8 mouse cellular contexts compared by ENCODE assay signal in the genomic region with DNA sequence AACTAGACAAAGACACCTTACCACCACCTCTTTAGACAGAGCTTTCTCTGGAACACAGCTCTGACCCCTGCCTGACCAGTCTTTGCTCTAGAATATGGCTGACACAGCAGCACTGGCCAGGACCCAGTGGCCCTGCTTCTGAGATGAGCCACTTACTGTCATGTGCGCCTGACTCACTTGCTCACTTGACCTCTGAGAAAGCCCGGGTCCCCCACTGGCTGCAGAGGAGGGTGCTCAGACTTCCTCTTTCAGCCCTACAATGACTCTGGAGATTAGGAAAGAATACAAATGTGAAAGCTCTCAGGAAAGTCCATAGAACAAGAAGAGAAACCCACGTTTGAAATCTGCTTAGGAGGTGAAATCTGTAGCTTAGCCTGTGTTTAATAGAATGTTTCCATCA. TPM values are rescaled to one million over a fixed set of nuclear protein-coding genes. Genes with fewer than 3 reads are reported as not detected.
A peak's percentile ranks its signal among the peaks of the same experiment; 100 is the strongest.
DNase-seq lines count a peak whose midpoint lies in the region; ATAC-seq and TF ChIP-seq lines count a peak whose summit lies in the region.

No protein-coding gene starts in this region.

- H3K9ac ChIP-seq in midbrain, embryonic 13.5 days (replicated peaks) = no peak overlapping the region
- no peak overlapping the region for H3K9ac ChIP-seq in midbrain, embryonic 16.5 days (ENCODE audit: low read depth, low read length)
- H3K9ac ChIP-seq in neural tube, embryonic 15.5 days (replicated peaks) = no peak overlapping the region
- no peak overlapping the region for H3K9ac ChIP-seq in midbrain, postnatal 0 days (replicated peaks; ENCODE audit: low read length, poor library complexity, severe bottlenecking)

- H3K36me3 ChIP-seq in midbrain, embryonic 13.5 days = peaks cover 90% of the 10 kb centered on the region
- H3K36me3 ChIP-seq in midbrain, embryonic 16.5 days (ENCODE audit: control insufficient read depth, insufficient read depth, low read length) = peaks cover 41% of the 10 kb centered on the region
- H3K36me3 ChIP-seq in neural tube, embryonic 15.5 days = peaks cover 74% of the 10 kb centered on the region
- H3K36me3 ChIP-seq in midbrain, postnatal 0 days (ENCODE audit: insufficient read depth, low read length) = peaks cover 51% of the 10 kb centered on the region

- no peak overlapping the region for H3K4me2 ChIP-seq in midbrain, embryonic 13.5 days (replicated peaks)
- no peak overlapping the region for H3K4me2 ChIP-seq in midbrain, embryonic 16.5 days (ENCODE audit: low read length)
- no peak overlapping the region for H3K4me2 ChIP-seq in neural tube, embryonic 15.5 days
- no peak overlapping the region for H3K4me2 ChIP-seq in midbrain, postnatal 0 days (ENCODE audit: low read depth, low read length, poor library complexity, severe bottlenecking)

- H3K9me3 ChIP-seq in midbrain, embryonic 13.5 days = no peaks in the 10 kb centered on the region
- no peaks in the 10 kb centered on the region for H3K9me3 ChIP-seq in midbrain, embryonic 16.5 days (replicated peaks; ENCODE audit: control insufficient read depth, low read length, poor library complexity, severe bottlenecking)
- H3K9me3 ChIP-seq in neural tube, embryonic 15.5 days (replicated peaks) = no peaks in the 10 kb centered on the region
- no peaks in the 10 kb centered on the region for H3K9me3 ChIP-seq in midbrain, postnatal 0 days (ENCODE audit: low read length)

- no peaks in the 10 kb centered on the region for H3K27me3 ChIP-seq in midbrain, embryonic 13.5 days
- H3K27me3 ChIP-seq in midbrain, embryonic 16.5 days (ENCODE audit: control insufficient read depth, insufficient read depth, low read depth, low read length) = no peaks in the 10 kb centered on the region
- no peaks in the 10 kb centered on the region for H3K27me3 ChIP-seq in neural tube, embryonic 15.5 days (replicated peaks)
- H3K27me3 ChIP-seq in midbrain, postnatal 0 days (ENCODE audit: insufficient read depth, low read length) = no peaks in the 10 kb centered on the region

- no peaks in the 10 kb centered on the region for H3K4me1 ChIP-seq in midbrain, embryonic 13.5 days (replicated peaks)
- no peaks in the 10 kb centered on the region for H3K4me1 ChIP-seq in midbrain, embryonic 16.5 days (ENCODE audit: control insufficient read depth, insufficient read depth, low read length)
- H3K4me1 ChIP-seq in neural tube, embryonic 15.5 days = no peaks in the 10 kb centered on the region
- H3K4me1 ChIP-seq in midbrain, postnatal 0 days (ENCODE audit: insufficient read depth, low read length) = no peaks in the 10 kb centered on the region

- no peak overlapping the region for H3K27ac ChIP-seq in midbrain, embryonic 13.5 days
- H3K27ac ChIP-seq in midbrain, embryonic 16.5 days (ENCODE audit: low read length) = no peak overlapping the region
- no peak overlapping the region for H3K27ac ChIP-seq in neural tube, embryonic 15.5 days (replicated peaks)
- no peak overlapping the region for H3K27ac ChIP-seq in midbrain, postnatal 0 days (ENCODE audit: low read depth, low read length)

- DNase-seq in adrenal gland, adult 2 months = peak; percentile 87
- peak; percentile 11 to 16 for DNase-seq in heart, postnatal 14 days
- DNase-seq in B cell, adult 2 months = no peak
- no peak for DNase-seq in midbrain, postnatal 0 days (ENCODE audit: low spot score)

- WGBS in midbrain, embryonic 13.5 days = 54% methylated on average over 3 of the region's 3 CpGs
- 66% methylated on average over 3 of the region's 3 CpGs for WGBS in midbrain, embryonic 16.5 days
- WGBS in neural tube, embryonic 15.5 days = 77% methylated on average over 3 of the region's 3 CpGs
- WGBS in midbrain, postnatal 0 days = 52% methylated on average over 3 of the region's 3 CpGs

- intact Hi-C loops in heart, postnatal 14 days (cut with DNase I) = no loop called here

- no peak for TF ChIP-seq CTCF in midbrain, postnatal 0 days (IDR thresholded peaks at IDR 0.05)

- ATAC-seq in midbrain, embryonic 13.5 days = 0 out of 2 replicates have a peak, but pooled peaks have one; percentile 20
- no peak for ATAC-seq in midbrain, embryonic 16.5 days
- ATAC-seq in megakaryocyte, adult 5-6 weeks (ENCODE audit: poor library complexity, severe bottlenecking) = peak; percentile 99
- ATAC-seq in neural tube, embryonic 15.5 days (ENCODE audit: low FRiP score) = no peak
- no peak for ATAC-seq in midbrain, postnatal 0 days (ENCODE audit: low FRiP score)

- H3K4me3 ChIP-seq in midbrain, embryonic 13.5 days (replicated peaks) = no peak overlapping the region
- H3K4me3 ChIP-seq in midbrain, embryonic 16.5 days (ENCODE audit: low read depth, low read length) = no peak overlapping the region
- no peak overlapping the region for H3K4me3 ChIP-seq in neural tube, embryonic 15.5 days (replicated peaks)
- no peak overlapping the region for H3K4me3 ChIP-seq in midbrain, postnatal 0 days (ENCODE audit: low read depth, low read length)

RNA-seq across cellular contexts. Expression of a gene that starts 45.1 kb away (rescaled TPM):
- polyA plus RNA-seq in midbrain, embryonic 13.5 days (2015; fragmentation: Nextera tagmentation; extraction: Ambion mirVana) = 77.7 and 85.2 TPM in 2 replicates
- 57.0 and 60.5 TPM in 2 replicates for polyA plus RNA-seq in midbrain, embryonic 16.5 days (2015; fragmentation: Nextera tagmentation; extraction: Ambion mirVana)
- total RNA-seq in adrenal gland, adult 2 months (2021) = 100 to 1,000 TPM; 123 to 142 TPM
- polyA plus RNA-seq in adrenal gland, adult 2 months (2012; rRNA removed) = 118 and 135 TPM in 2 replicates
- total RNA-seq in heart, postnatal 14 days (2021) = 100 to 1,000 TPM; 187 to 200 TPM
- total RNA-seq in megakaryocyte, adult 5-6 weeks (2015) = 56.5 TPM in 2 replicates
- total RNA-seq in megakaryocyte, adult 5-6 weeks (2017) = 74.6 and 83.2 TPM in 2 replicates
- 53.1 and 53.4 TPM in 2 replicates for polyA plus RNA-seq in neural tube, embryonic 15.5 days (2015; fragmentation: Nextera tagmentation; extraction: Ambion mirVana)
- 58.0 and 60.3 TPM in 2 replicates for total RNA-seq in midbrain, postnatal 0 days (2014; rRNA removed)
- polyA plus RNA-seq in midbrain, postnatal 0 days (2015; fragmentation: Nextera tagmentation; extraction: Ambion mirVana) = 54.1 and 54.6 TPM in 2 replicates

Comparison
In these comparisons a context has a peak if more than half of its experiments do, and no peak if none do; other contexts are left out.
1. ATAC-seq: peak in midbrain, embryonic 13.5 days (single experiment) and megakaryocyte, adult 5-6 weeks (single experiment); none in midbrain, embryonic 16.5 days (single experiment), neural tube, embryonic 15.5 days (single experiment) and midbrain, postnatal 0 days (single experiment).
2. DNase-seq: peak in adrenal gland, adult 2 months (single experiment) and heart, postnatal 14 days (2 of 2); none in B cell, adult 2 months (0 of 2) and midbrain, postnatal 0 days (single experiment).